In genomic region chr1:90111198-90111839, GRCm38 (mm10) we compare ENCODE assay signal across 11 mouse cellular contexts. TPM values are rescaled to one million over a fixed set of nuclear protein-coding genes. Genes with fewer than 3 reads are reported as not detected.
DNase-seq lines count a peak whose midpoint lies in the region; ATAC-seq and TF ChIP-seq lines count a peak whose summit lies in the region.
"Had no signal": no experiment of that assay in that cellular context is flagged by ENCODE, and none has a peak within 500 bp of the region (broad histone marks: within the 10 kb centered on the region; RNA-seq: fewer than 3 reads in every experiment).

No protein-coding gene starts in this region.

- no peak for TF ChIP-seq POLR2A in thymus, adult 2 months (IDR thresholded peaks at IDR 0.05; ENCODE audit: control insufficient read depth, extremely low read depth, insufficient read depth, low read length, poor library complexity)

- no peak overlapping the region for H3K9ac ChIP-seq in hindbrain, embryonic 16.5 days (ENCODE audit: low read depth, low read length)
- no peak overlapping the region for H3K9ac ChIP-seq in hindbrain, embryonic 11.5 days (ENCODE audit: low read depth, low read length)

- POLR2A ChIA-PET in Patski (lab: Charles Lee) = interaction anchor here (0.6 to 0.7 kb wide), 2 partner anchors 11 to 366 kb away, joined by 4 read pairs; no protein-coding TSS in a partner anchor

- no peak overlapping the region for H3K27ac ChIP-seq in hindbrain, embryonic 16.5 days (ENCODE audit: low read depth, low read length)
- H3K27ac ChIP-seq in hindbrain, embryonic 11.5 days (ENCODE audit: low read depth, low read length) = no peak overlapping the region
- no peak overlapping the region for H3K27ac ChIP-seq in thymus, adult 2 months (ENCODE audit: control insufficient read depth, insufficient read depth, low read length)

- ATAC-seq in hindbrain, embryonic 16.5 days = peak; percentile 77
- ATAC-seq in hindbrain, embryonic 11.5 days (ENCODE audit: low FRiP score) = no peak
- ATAC-seq in Patski = peak; percentile 82
- ATAC-seq in megakaryocyte, adult 5-6 weeks (ENCODE audit: poor library complexity, severe bottlenecking) = no peak

- no peaks in the 10 kb centered on the region for H3K27me3 ChIP-seq in hindbrain, embryonic 16.5 days (replicated peaks; ENCODE audit: control insufficient read depth, insufficient read depth, low read length)
- H3K27me3 ChIP-seq in hindbrain, embryonic 11.5 days (ENCODE audit: control insufficient read depth, insufficient read depth, low read length) = no peaks in the 10 kb centered on the region
- H3K27me3 ChIP-seq in Patski = no peaks in the 10 kb centered on the region
- H3K27me3 ChIP-seq in thymus, adult 2 months (ENCODE audit: control insufficient read depth, insufficient read depth, low read length) = no peaks in the 10 kb centered on the region

- no peaks in the 10 kb centered on the region for H3K4me1 ChIP-seq in hindbrain, embryonic 16.5 days (ENCODE audit: control insufficient read depth, insufficient read depth, low read depth, low read length)
- H3K4me1 ChIP-seq in hindbrain, embryonic 11.5 days (replicated peaks; ENCODE audit: control insufficient read depth, insufficient read depth, low read length) = no peaks in the 10 kb centered on the region
- no peaks in the 10 kb centered on the region for H3K4me1 ChIP-seq in thymus, adult 2 months (replicated peaks; ENCODE audit: control insufficient read depth, insufficient read depth, low read length)

- WGBS in hindbrain, embryonic 16.5 days = 48% methylated on average over 2 of the region's 2 CpGs
- 68% methylated on average over 2 of the region's 2 CpGs for WGBS in hindbrain, embryonic 11.5 days
- WGBS in thymus, adult 2 months = 85% methylated on average over 2 of the region's 2 CpGs

- peak; percentile 62 for TF ChIP-seq CTCF in Patski (IDR thresholded peaks at IDR 0.05)
- TF ChIP-seq CTCF in thymus, adult 2 months (IDR thresholded peaks at IDR 0.05; ENCODE audit: borderline replicate concordance, control insufficient read depth, extremely low read depth, insufficient read depth, low read length, poor library complexity) = no peak

- no peaks in the 10 kb centered on the region for H3K36me3 ChIP-seq in hindbrain, embryonic 16.5 days (ENCODE audit: control insufficient read depth, insufficient read depth, low read length)
- no peaks in the 10 kb centered on the region for H3K36me3 ChIP-seq in hindbrain, embryonic 11.5 days (ENCODE audit: control insufficient read depth, insufficient read depth, low read length)
- H3K36me3 ChIP-seq in thymus, adult 2 months (ENCODE audit: control insufficient read depth, insufficient read depth, low read length) = no peaks in the 10 kb centered on the region

- no peak overlapping the region for H3K4me3 ChIP-seq in hindbrain, embryonic 16.5 days (ENCODE audit: low read length)
- no peak overlapping the region for H3K4me3 ChIP-seq in hindbrain, embryonic 11.5 days (ENCODE audit: low read depth, low read length)
- no peak overlapping the region for H3K4me3 ChIP-seq in thymus, adult 2 months (ENCODE audit: control insufficient read depth, insufficient read depth, low read length)

- no peak overlapping the region for H3K4me2 ChIP-seq in hindbrain, embryonic 16.5 days (ENCODE audit: low read length)
- H3K4me2 ChIP-seq in hindbrain, embryonic 11.5 days (replicated peaks; ENCODE audit: low read depth, low read length) = no peak overlapping the region

- no peaks in the 10 kb centered on the region for H3K9me3 ChIP-seq in hindbrain, embryonic 16.5 days (ENCODE audit: control insufficient read depth, low read length)
- no peaks in the 10 kb centered on the region for H3K9me3 ChIP-seq in hindbrain, embryonic 11.5 days (ENCODE audit: control insufficient read depth, low read length)

- CTCF ChIA-PET in Patski (lab: Charles Lee) = interaction anchor here (0.8 to 1.4 kb wide), 5 partner anchors 11 to 50 kb away, joined by 3 to 5 read pairs (median 3); no protein-coding TSS in a partner anchor

- DNase-seq in hindbrain, embryonic 11.5 days (ENCODE audit: low spot score) = no peak
- peak; percentile 71 for DNase-seq in Patski (ENCODE audit: low read depth, low spot score)
- peak; percentile 25 for DNase-seq in gastrocnemius, postnatal 10 days
- DNase-seq in kidney, postnatal 14 days = peak; percentile 84
- no peak for DNase-seq in thymus, adult 2 months
- no peak for DNase-seq in left cerebral cortex, adult 9 months (ENCODE audit: low spot score in 2 of 2)
- DNase-seq: lung, postnatal 14 days had no signal

- in situ Hi-C loops in Patski (cut with MboI; ENCODE audit: low pct_unique_long_range_greater_than_20kb) = no loop called here

RNA-seq across cellular contexts. Expression of gene Iqca, which starts 41.9 kb away (rescaled TPM):
- polyA plus RNA-seq in hindbrain, embryonic 16.5 days (2015; fragmentation: Nextera tagmentation; extraction: Ambion mirVana) = 0.98 and 1.3 TPM in 2 replicates
- 1.0 and 1.1 TPM in 2 replicates for polyA plus RNA-seq in hindbrain, embryonic 11.5 days (2014; fragmentation: Nextera tagmentation; extraction: Ambion mirVana)
- 0.05 TPM for polyA plus RNA-seq in Patski (2021)
- not detected for total RNA-seq in gastrocnemius, postnatal 10 days (2021)
- 0.14 TPM in 1 of 2 replicates, not detected in the other for polyA plus RNA-seq in thymus, adult 2 months (2012; rRNA removed)
- not detected in 2 replicates for total RNA-seq in megakaryocyte, adult 5-6 weeks (2015)
- total RNA-seq in megakaryocyte, adult 5-6 weeks (2017) = not detected in 2 replicates
- total RNA-seq: heart, adult 8-10 months; neutrophil, adult 5-6 weeks had no signal

Comparison
In these comparisons a context has a peak if more than half of its experiments do, and no peak if none do; other contexts are left out.
1. ATAC-seq: peak in hindbrain, embryonic 16.5 days (single experiment) and Patski (single experiment); none in hindbrain, embryonic 11.5 days (single experiment) and megakaryocyte, adult 5-6 weeks (single experiment).
2. DNase-seq: peak in Patski (single experiment), gastrocnemius, postnatal 10 days (single experiment) and kidney, postnatal 14 days (single experiment); none in hindbrain, embryonic 11.5 days (single experiment), thymus, adult 2 months (single experiment) and left cerebral cortex, adult 9 months (0 of 2).